Mouse (Mus musculus) hindlimb bud, embryonic 11.5 days (tissue): ENCODE measurements around the gene Gm11555.
"Not testable (repeated sequence)": the region's sequence is repeated elsewhere in the genome, so short reads cannot be mapped to it uniquely, and the experiment has no call there.

Source experiments
- DNase-seq: peaks from one replicate; pipeline ENCODE4 v3.0.0-alpha.2; 2012; ENCODE audit warnings: low read depth, low spot score; ENCODE audit errors: extremely low spot score

Gene Gm11555

GRCm38 (mm10) chr11:99650136-99650535, at the start of gene Gm11555:
Gene Gm11555, minus strand, starts transcription at chr11:99650236.
- no peak for DNase-seq

DNA sequence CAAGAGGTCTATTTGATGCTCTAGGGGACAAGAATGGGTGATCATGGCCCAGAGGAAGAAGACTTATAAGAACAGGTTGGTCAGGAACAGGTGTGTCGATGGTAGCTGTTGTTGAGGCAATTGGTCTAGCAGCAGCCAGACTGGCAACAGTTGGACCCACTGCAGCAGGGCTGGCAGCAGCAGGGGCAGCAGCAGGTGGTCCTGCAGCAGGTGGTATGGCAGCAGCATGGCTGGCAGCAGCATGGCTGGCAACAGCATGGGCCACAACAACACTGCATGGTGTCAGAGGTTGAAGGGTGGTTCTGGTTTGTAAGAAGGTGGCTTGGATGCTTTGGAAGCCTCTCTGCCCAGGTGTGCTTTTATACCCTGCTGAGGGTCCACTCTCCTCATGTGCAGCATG, 40.4 kb upstream of the Gm11555 start, which contains the start of gene Gm14190:
Gm14190 (minus strand) TSS at position 278 of the 400 bp plus-strand sequence.
- no peak for DNase-seq

DNA sequence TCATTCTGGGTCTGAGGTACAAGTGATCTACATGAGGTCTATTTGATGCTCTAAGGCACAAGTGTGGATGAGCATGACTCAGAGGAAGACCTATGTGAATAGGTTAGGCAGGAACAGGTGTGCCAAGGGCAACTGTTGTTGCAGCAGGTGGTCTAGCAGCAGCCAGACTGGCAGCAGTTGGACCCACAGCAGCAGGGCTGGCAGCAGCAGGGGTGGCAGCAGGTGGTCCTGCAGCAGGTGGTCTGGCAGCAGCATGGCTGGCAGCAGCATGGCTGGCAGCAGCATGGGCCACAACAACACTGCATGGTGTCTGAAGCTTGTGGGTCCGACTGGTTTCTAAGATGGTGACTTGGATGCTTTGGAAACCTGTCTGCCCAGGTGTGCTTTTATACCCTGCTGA, 35.2 kb upstream of the Gm11555 start:
- DNase-seq: not testable (repeated sequence)

DNA sequence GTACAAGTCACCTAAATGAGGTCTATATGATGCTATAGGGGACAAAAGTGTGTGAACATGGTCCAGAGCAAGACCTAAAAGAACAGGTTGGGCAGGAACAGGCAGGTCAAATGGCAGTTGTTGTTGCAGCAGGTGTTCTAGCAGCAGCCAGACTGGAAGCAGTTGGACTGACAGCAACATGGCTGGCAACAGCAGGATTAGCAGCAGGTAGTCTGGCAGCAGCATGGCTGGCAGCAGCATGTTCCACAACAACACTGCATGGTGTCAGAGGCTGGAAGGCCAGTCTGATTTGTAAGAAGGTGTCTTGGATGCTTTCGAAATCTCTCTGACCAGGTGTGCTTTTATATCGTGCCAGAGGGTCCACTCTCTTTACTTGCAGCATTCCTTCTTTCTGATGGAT, 33.4 kb upstream of the Gm11555 start:
- DNase-seq: no peak

DNA sequence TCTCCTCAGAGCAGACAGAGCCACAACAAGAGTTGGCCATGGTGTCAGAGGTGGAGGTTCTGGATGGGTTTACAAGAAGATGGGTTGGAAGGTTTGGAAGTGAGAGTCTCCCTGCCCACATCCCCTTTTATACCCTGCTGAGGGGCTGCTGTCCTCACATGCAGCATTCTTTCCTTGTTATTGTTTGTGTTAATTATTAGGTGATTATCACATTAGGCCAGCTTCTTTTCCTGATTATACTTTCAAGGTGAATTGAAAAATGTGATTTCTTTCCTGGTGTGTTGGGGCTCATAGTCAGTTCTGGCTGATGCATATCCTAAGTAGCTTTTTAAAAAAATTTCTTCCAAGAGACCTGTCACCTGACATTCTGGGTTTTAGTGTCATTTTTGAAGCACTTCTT, 15.8 kb upstream of the Gm11555 start, which contains the start of gene Krtap4-6:
Krtap4-6 (minus strand) TSS at position 101 of the 400 bp plus-strand sequence.
- no peak for DNase-seq

- DNase-seq: no peak
Observed at GRCm38 (mm10) chr11:99662802-99663201, 12.8 kb upstream of the Gm11555 start.

DNA sequence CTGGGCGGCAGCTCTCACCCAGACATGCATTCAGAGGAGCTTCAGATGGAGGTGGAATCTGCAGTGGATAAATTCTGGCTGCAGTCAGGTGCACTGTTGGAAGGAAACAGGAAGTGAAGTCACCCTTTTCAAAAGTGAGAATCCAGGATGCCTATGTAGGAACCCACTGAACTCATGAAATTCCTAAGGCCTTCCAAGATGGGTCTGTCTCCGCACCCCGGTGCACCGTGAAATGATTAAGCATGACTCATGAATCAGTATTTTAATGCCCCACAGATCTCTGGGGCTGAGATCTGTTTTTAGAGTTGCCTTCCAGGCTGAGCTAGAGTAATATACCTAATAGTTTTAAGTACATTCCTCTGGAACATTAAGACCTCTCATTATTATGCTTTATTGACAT, 9.2 kb upstream of the Gm11555 start:
- DNase-seq: no peak

DNA sequence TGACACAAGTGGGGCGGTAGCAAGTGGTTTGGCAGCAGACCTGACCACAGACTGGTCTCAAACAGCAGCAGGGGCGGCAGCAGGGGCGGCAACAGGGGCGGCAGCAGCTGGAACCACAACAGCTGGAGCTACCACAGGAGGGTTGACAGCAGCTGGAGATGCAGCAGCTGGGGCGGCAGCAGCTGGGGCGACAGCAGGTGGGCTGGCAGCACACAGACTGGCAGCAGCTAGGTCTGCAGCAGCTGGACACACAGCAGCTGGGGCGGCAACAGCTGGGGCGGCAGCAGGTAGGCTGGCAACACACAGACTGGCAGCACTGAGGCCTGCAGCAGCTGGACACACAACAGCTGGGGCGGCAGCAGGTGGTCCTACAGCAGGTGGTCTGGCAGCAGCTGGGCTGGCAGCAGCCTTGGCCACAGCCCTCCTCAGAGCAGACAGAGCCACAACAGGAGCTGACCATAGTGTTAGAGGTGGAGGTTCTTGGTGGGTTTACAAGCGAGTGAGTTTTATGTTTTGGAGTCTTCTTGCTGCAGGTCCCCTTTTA, 8.5 kb upstream of the Gm11555 start, which contains the start of gene Gm11563:
Gm11563 (minus strand) TSS at position 494 of the 544 bp plus-strand sequence.
- DNase-seq: not testable (repeated sequence)

- DNase-seq: no peak
Observed at GRCm38 (mm10) chr11:99657051-99657450, 7.0 kb upstream of the Gm11555 start.

DNA sequence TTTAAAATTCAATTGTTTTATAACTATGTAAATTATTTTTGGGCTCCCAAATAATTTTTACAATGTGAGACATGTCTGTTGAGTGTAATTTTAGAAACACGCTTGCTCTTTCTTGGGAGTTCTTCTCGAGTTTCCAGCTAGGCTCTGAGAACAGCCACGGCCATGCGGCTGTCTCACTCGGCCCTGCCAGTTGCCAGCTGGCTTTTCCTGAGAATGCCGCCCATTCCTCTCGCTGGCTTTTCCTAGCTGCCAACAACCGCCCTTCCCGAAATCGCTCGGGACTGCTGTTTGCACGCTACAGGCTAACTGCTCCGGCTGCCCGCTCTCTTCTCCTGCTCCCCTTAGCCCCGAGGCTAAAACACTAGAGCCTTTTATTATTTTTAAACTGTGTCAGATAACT, 3.6 kb downstream of the Gm11555 start:
- DNase-seq: no peak

GRCm38 (mm10) chr11:99644351-99644750, 5.7 kb downstream of the Gm11555 start:
- no peak for DNase-seq

- not testable (repeated sequence) for DNase-seq
Observed at GRCm38 (mm10) chr11:99643635-99644139, 6.3 kb downstream of the Gm11555 start, which contains the start of gene Krtap4-7. Gene Krtap4-7, minus strand, starts transcription at chr11:99644089.

GRCm38 (mm10) chr11:99640926-99641325, 9.1 kb downstream of the Gm11555 start:
- no peak for DNase-seq

- no peak for DNase-seq
Observed at GRCm38 (mm10) chr11:99637086-99637485, 12.9 kb downstream of the Gm11555 start.

DNA sequence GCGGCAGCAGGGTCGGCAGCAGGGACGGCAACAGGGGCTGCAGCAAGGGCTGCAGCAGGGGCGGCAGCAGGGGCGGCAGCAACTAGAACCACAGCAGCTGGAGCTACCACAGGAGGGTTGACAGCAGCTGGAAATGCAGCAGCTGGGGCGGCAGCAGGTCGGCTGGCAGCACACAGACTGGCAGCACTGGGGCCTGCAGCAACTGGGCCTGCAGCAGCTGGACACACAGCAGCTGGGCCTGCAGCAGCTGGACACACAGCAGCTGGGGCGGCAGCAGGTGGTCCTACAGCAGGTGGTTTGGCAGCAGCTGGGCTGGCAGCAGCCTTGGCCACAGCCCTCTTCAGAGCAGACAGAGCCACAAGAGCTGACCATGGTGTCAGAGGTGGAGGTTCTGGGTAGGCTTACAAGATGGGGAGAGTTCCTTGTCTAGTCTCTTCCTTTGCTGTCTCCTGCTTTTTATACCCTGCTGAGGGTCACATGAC, 15.3 kb downstream of the Gm11555 start, which contains the start of gene Krtap4-2:
Krtap4-2 (minus strand) TSS at position 432 of the 482 bp plus-strand sequence.
- DNase-seq: no peak

GRCm38 (mm10) chr11:99633293-99633692, 16.7 kb downstream of the Gm11555 start:
- DNase-seq: no peak

GRCm38 (mm10) chr11:99630890-99631289, 19.1 kb downstream of the Gm11555 start:
- no peak for DNase-seq

- no peak for DNase-seq
Observed at GRCm38 (mm10) chr11:99628138-99628537, 21.9 kb downstream of the Gm11555 start, which contains the start of gene Krtap4-1. Gene Krtap4-1, minus strand, starts transcription at chr11:99628238.

GRCm38 (mm10) chr11:99620335-99620734, 29.7 kb downstream of the Gm11555 start, which contains the start of gene Gm11562:
Gene Gm11562, minus strand, starts transcription at chr11:99620435.
- DNase-seq: no peak

DNA sequence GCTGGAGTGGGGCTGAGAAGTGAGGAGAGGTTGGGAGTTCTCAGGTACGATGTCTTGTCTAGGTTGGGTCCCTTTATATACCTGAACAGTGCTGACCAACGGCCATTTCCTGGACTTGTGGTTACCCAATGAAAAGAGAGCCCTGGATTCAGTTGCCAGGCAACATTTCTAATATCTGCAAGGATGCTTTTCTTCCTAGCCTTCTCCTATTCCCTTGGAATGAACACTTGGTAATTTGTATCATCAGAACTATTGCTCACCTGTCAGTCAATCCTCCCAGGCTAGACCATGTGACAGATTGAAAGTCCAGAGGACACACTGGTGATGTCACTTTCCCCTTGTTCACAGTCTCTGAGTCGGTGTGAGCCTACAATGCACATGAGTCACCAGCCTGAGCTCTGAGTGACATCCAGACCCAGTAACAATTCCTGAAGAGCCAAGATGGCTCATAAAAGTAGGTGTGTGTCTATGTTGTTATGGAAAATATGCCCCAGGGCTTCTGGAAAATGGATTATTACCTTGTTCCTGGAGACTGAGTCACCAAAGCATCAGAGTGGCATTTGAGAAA, 35.2 kb downstream of the Gm11555 start, which contains the start of gene Krtap2-4:
Krtap2-4 (minus strand) TSS at position 51 of the 568 bp plus-strand sequence.
- no peak for DNase-seq

DNA sequence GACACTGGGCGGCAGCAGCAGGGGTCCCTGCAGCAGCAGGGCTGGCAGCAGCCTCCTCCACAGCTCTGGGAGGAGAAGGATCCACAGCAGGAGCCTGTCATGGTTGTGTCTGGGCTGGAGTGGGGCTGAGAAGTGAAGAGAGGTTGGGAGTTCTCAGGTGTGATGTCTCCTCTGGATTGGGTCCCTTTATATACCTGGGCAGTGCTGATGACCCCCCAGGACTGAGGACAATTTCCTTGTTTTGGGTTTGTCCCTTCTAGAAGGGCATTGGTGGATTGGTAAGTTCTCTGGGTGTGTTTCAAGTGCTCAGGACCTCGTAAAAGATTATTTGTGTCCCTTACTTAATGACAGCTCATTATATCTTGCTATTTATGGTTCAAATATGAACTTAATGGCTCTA, 39.9 kb downstream of the Gm11555 start, which contains the start of gene Gm11937:
Gm11937 (minus strand) TSS at position 101 of the 400 bp plus-strand sequence.
- DNase-seq: not testable (repeated sequence)

DNA sequence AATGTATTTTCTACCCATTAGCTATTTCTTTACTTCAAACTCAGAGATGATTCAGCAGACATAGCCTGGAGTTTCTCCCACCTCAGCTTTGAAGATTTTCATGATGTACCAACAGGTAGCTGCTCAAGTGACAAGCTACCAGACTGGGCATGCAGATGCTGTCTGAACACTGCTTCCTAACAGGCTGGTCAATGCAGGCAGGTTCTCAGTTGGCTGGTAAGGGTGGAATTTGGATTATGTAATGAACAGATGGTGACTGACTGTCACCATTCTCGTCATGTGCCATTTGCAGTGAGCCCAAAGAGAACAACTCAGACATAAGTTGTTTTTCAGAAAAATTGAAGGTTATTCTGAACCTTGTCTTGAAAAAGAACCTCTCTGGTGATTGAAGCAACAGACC, 40.9 kb downstream of the Gm11555 start:
- DNase-seq: no peak
